Mouse (Mus musculus) myocyte (in vitro differentiated cells): Measurements from ENCODE around the gene Lekr1.

Experiments
- POLR2AphosphoS2 ChIP-seq: IDR thresholded peaks from one replicate; pipeline ENCODE4 v1.6.1; 2011; ENCODE audit warnings: low read depth, control low read depth; ENCODE audit not compliant: insufficient read length
- TCF12 ChIP-seq: IDR thresholded peaks from one replicate; pipeline ENCODE4 v1.6.1; 2011; ENCODE audit warnings: mild to moderate bottlenecking, control low read depth; ENCODE audit not compliant: poor library complexity, insufficient read depth, severe bottlenecking

- TF ChIP-seq POLR2AphosphoS2 (no peak), TCF12 (no peak)
Measured at GRCm38 (mm10) chr3:65626290-65626914, 39.6 kb upstream of the Lekr1 start.
